ENCODE assay signal across 24 mouse cellular contexts in the genomic region with DNA sequence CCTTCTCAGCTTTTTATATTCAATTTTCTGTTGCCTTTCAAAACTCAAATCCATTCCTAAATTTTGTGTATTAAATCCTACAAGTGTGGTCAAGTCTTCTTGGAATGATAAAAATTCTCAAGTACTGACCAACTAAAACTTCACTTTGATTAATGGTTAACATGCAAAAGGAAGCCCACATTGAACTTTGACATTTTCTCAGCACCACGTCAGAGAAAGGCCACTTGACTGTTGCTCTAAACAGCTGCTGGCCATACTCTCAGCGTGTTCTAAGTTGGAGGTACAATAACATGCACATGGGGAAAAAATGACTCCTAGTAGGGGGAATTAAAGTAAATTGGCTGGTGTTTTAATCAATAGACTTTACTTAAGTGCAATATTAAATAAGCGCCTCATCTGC. TPM values are rescaled to one million over a fixed set of nuclear protein-coding genes. Genes with fewer than 3 reads are reported as not detected.
DNase-seq lines count a peak whose midpoint lies in the region; ATAC-seq and TF ChIP-seq lines count a peak whose summit lies in the region.
"Had no signal": no experiment of that assay in that cellular context is flagged by ENCODE, and none has a peak within 500 bp of the region (broad histone marks: within the 10 kb centered on the region; RNA-seq: fewer than 3 reads in every experiment).

No protein-coding gene starts in this region.

- H3K9ac ChIP-seq in kidney, embryonic 15.5 days, result no peak overlapping the region
- H3K9ac ChIP-seq in kidney, embryonic 16.5 days (replicated peaks; ENCODE audit: low read length), result no peak overlapping the region
- H3K9ac ChIP-seq: embryonic facial prominence, embryonic 12.5 days; embryonic facial prominence, embryonic 15.5 days; forebrain, postnatal 0 days; hindbrain, embryonic 12.5 days; hindbrain, embryonic 15.5 days had no signal

- no peak for TF ChIP-seq CTCF in kidney, adult 2 months (conservative IDR thresholded peaks at IDR 0.05; ENCODE audit: insufficient read depth, insufficient read length, low read depth, low read length)

- no peak overlapping the region for H3K4me3 ChIP-seq in kidney, adult 2 months (ENCODE audit: insufficient read depth, low read depth, low read length)
- no peak overlapping the region for H3K4me3 ChIP-seq in kidney, embryonic 15.5 days (replicated peaks)
- no peak overlapping the region for H3K4me3 ChIP-seq in kidney, embryonic 16.5 days (ENCODE audit: low read length)
- H3K4me3 ChIP-seq: embryonic facial prominence, embryonic 12.5 days; embryonic facial prominence, embryonic 15.5 days; gastrocnemius, adult 2 months; hindbrain, embryonic 12.5 days; hindbrain, embryonic 15.5 days had no signal

- H3K27me3 ChIP-seq in kidney, adult 2 months (replicated peaks; ENCODE audit: control insufficient read depth, insufficient read depth, low read length), result no peaks in the 10 kb centered on the region
- H3K27me3 ChIP-seq in kidney, embryonic 15.5 days, result no peaks in the 10 kb centered on the region
- H3K27me3 ChIP-seq in kidney, embryonic 16.5 days (ENCODE audit: insufficient read depth, low read length), result no peaks in the 10 kb centered on the region
- H3K27me3 ChIP-seq: embryonic facial prominence, embryonic 12.5 days; embryonic facial prominence, embryonic 15.5 days; hindbrain, embryonic 12.5 days; hindbrain, embryonic 15.5 days had no signal

- 44% methylated on average over 3 of the region's 3 CpGs for WGBS in kidney, adult 2 months
- WGBS in kidney, embryonic 15.5 days, result 56% methylated on average over 3 of the region's 3 CpGs
- 51% methylated on average over 3 of the region's 3 CpGs for WGBS in kidney, embryonic 16.5 days

- H3K4me2 ChIP-seq in kidney, embryonic 15.5 days, result no peak overlapping the region
- no peak overlapping the region for H3K4me2 ChIP-seq in kidney, embryonic 16.5 days (replicated peaks; ENCODE audit: low read depth, low read length)
- H3K4me2 ChIP-seq: embryonic facial prominence, embryonic 12.5 days; embryonic facial prominence, embryonic 15.5 days; heart, embryonic 11.5 days; hindbrain, embryonic 12.5 days; hindbrain, embryonic 15.5 days had no signal

- peak; percentile 77 for DNase-seq in kidney, adult 2 months
- peak; percentile 27 for DNase-seq in kidney, postnatal 14 days
- DNase-seq in yolk sac, embryonic 10.5 days (ENCODE audit: low spot score), result peak; percentile 30
- DNase-seq: adrenal gland, adult 2 months; adrenal gland, postnatal 14 days; cerebellum, adult 11-12 months; cerebellum, adult 8-10 months; cerebellum, postnatal 10 days; cerebellum, postnatal 36 days; forebrain, postnatal 0 days; gastrocnemius, adult 2 months; gastrocnemius, postnatal 14 days; heart, adult 11 months had no signal

- no peaks in the 10 kb centered on the region for H3K9me3 ChIP-seq in kidney, embryonic 15.5 days (replicated peaks)
- no peaks in the 10 kb centered on the region for H3K9me3 ChIP-seq in kidney, embryonic 16.5 days (ENCODE audit: low read length)
- H3K9me3 ChIP-seq: embryonic facial prominence, embryonic 12.5 days; embryonic facial prominence, embryonic 15.5 days; hindbrain, embryonic 12.5 days; hindbrain, embryonic 15.5 days had no signal

- H3K27ac ChIP-seq in kidney, adult 2 months (ENCODE audit: insufficient read depth, low read depth, low read length), result no peak overlapping the region
- no peak overlapping the region for H3K27ac ChIP-seq in kidney, embryonic 15.5 days
- no peak overlapping the region for H3K27ac ChIP-seq in kidney, embryonic 16.5 days (ENCODE audit: low read length)
- H3K27ac ChIP-seq: embryonic facial prominence, embryonic 12.5 days; embryonic facial prominence, embryonic 15.5 days; gastrocnemius, adult 2 months; hindbrain, embryonic 12.5 days; hindbrain, embryonic 15.5 days had no signal

- ATAC-seq in kidney, embryonic 15.5 days (replicated peaks; ENCODE audit: low FRiP score), result no peak
- ATAC-seq in kidney, embryonic 16.5 days (ENCODE audit: low FRiP score, low TSS enrichment), result no peak
- no peak for ATAC-seq in cerebellum, adult (ENCODE audit: insufficient number of reproducible peaks, low FRiP score, low TSS enrichment)
- ATAC-seq: CD4-positive, CD25-positive, alpha-beta regulatory T cell, adult 4 months; forebrain, embryonic 14.5 days; forebrain, postnatal 0 days had no signal

- no peaks in the 10 kb centered on the region for H3K4me1 ChIP-seq in kidney, adult 2 months (ENCODE audit: control insufficient read depth, insufficient read depth, low read length)
- H3K4me1 ChIP-seq in kidney, embryonic 15.5 days, result 0 out of 2 replicates have a peak, but pooled peaks cover under 1% of the 10 kb centered on the region
- H3K4me1 ChIP-seq in kidney, embryonic 16.5 days (ENCODE audit: insufficient read depth, low read length), result no peaks in the 10 kb centered on the region
- H3K4me1 ChIP-seq: embryonic facial prominence, embryonic 12.5 days; hindbrain, embryonic 12.5 days; hindbrain, embryonic 15.5 days had no signal

- TF ChIP-seq POLR2A in kidney, adult 2 months (IDR thresholded peaks at IDR 0.05; ENCODE audit: low read depth, low read length), result no peak

- no peaks in the 10 kb centered on the region for H3K36me3 ChIP-seq in kidney, adult 2 months (ENCODE audit: control insufficient read depth, insufficient read depth, low read length)
- H3K36me3 ChIP-seq in kidney, embryonic 15.5 days, result no peaks in the 10 kb centered on the region
- H3K36me3 ChIP-seq in kidney, embryonic 16.5 days (ENCODE audit: insufficient read depth, low read length), result no peaks in the 10 kb centered on the region
- H3K36me3 ChIP-seq: embryonic facial prominence, embryonic 12.5 days; embryonic facial prominence, embryonic 15.5 days; hindbrain, embryonic 12.5 days; hindbrain, embryonic 15.5 days had no signal

RNA-seq across cellular contexts. Expression of gene Bmp3, which starts 27.9 kb away (rescaled TPM):
- 1.1 and 1.6 TPM in 2 replicates for polyA plus RNA-seq in kidney, adult 2 months (2012; rRNA removed)
- 9.5 and 9.9 TPM in 2 replicates for polyA plus RNA-seq in kidney, embryonic 15.5 days (2015; fragmentation: Nextera tagmentation; extraction: Ambion mirVana)
- 10.2 and 11.7 TPM in 2 replicates for polyA plus RNA-seq in kidney, embryonic 16.5 days (2015; fragmentation: Nextera tagmentation; extraction: Ambion mirVana)
- polyA plus RNA-seq: C2C12 had no signal

Comparison
In these comparisons a context has a peak if more than half of its experiments do, and no peak if none do; other contexts are left out.
1. DNase-seq: peak in every context shown above with its lines; median percentile 77 in kidney, adult 2 months; 30 in yolk sac, embryonic 10.5 days; 27 in kidney, postnatal 14 days.